Mouse (Mus musculus): ENCODE measurements around the gene Cttnbp2nl. TPM values are rescaled to one million over a fixed set of nuclear protein-coding genes. Genes with fewer than 3 reads are reported as not detected.

The Cttnbp2nl gene
- polyA plus RNA-seq, 1 experiment from 2014 or later, result 23.0 TPM

DNA sequence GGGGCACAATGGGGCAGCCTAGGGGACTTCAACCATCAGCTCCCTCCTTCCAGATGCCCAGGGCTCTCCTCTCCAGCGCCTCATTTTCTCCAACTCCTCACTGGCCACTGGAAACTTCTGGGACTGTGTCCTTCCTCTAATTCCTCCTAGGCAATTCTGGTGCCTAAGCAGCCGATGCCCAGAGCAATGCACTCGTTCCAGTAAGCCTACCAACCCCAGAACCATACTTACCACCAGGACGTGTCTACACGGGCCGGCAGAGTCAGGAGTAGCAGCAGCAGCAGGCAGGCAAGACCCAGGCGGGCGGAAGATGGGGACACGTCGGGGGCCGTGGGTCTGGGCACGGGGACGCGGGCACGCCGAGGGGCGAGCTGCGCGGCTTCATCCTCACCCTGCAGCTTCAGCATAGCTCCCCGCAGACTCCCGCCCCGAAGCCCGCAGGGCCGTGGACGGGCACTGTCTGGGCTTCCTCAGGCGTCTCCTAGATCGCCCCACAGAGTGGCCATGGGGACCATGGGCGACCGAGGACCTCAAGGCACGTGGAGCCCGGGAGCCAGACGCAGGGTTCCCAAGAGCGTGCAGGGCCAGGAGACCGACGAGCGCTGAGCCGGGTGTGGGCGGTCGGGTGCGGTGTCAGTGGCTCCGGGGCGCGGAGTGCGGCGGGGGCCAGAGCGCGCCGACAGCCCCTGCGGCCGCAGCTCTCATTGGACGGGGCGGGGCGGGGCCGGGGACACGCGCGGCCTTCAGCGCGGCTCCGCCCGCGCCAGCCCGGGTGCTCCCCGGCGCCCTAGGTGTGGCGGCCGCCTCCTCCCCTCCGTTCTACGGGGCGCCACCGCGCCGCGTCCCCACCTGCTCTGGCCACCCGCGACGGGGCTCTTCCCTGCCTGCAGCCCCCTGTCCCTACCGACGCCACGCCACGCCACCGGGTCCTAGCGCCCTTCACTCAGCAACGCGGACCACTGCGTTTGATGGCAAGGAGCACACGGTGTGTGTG lies 91.6 kb downstream of the Cttnbp2nl start, which contains the start of gene Wnt2b:
Gene Wnt2b, minus strand, starts transcription at position 856 of the 994 bp plus-strand sequence.
- Histone ChIP-seq H3K4me2 (peak within 1 kb of the TSS; percentile 90), H3K36me3 (no peaks in the 10 kb centered on the region), H3K27ac (peak within 1 kb of the TSS; percentile 21; the same call in 1 of the 2 replicates), H3K9me3 (no peaks in the 10 kb centered on the region), H3K4me3 (replicated peaks) (peak within 1 kb of the TSS; percentile 54), H3K4me1 (peaks cover 27% of the 10 kb centered on the region), H3K9ac (peak within 1 kb of the TSS; percentile 32), H3K27me3 (replicated peaks) (peaks cover 50% of the 10 kb centered on the region)
- 2% methylated on average over 55 of the region's 87 CpGs for WGBS
- ATAC-seq (ENCODE audit: insufficient read depth, low FRiP score, low read depth), result peak; percentile 68

DNA sequence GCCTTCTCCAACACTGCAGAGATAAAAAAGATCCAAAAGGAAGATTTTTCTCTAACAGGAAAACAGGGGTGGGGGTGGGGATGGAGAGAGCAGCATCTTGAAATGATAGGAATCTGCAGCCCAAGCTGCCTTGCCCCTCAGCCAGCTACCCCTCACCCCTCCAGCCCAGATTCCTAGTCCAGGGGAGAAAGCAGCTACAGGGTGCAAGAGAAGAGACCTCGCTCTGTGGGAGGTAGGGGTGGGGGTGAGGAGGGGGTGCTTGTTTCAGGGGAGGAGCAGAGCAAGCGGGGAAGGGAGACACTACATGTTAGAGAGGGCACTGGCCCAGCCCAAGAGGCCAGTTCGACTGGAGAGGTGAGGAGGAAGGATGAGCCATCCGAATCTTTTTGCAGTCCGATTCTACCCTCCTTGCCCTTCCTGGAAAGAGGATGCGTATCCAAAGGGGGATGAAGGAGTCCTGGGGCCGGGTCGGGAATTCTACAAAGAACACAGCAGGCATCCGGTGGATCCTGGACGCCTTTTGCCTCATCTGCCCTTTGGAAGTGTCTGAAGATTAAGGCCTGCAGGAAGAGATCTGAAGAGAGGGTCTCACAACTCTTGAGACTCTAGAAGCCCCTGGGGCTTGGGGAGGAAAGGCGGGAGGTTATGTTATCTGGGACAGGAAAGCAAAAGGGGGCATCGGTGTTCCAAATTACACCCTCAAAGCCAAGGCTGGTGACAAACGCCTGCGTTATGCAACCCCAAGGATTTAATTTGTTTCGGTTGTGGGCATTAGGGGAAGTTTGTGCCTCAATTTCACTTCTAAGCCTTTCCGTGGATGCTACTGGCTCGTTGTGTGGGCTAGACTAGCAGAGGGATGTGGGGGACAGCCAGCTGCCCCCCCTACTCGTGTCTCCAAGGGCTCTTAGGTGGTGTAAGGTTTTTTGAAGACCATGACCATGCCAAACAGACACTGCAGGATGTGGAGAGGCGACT lies 92.6 kb downstream of the Cttnbp2nl start:
- WGBS, result 21% methylated on average over 19 of the region's 19 CpGs
- ATAC-seq (ENCODE audit: insufficient read depth, low FRiP score, low read depth), result no peak
- Histone ChIP-seq H3K36me3 (no peaks in the 10 kb centered on the region), H3K4me3 (replicated peaks) (peak overlapping the region; percentile 54; the same call in 1 of the 2 replicates), H3K4me1 (peaks cover 27% of the 10 kb centered on the region), H3K9me3 (no peaks in the 10 kb centered on the region), H3K27me3 (replicated peaks) (peaks cover 45% of the 10 kb centered on the region), H3K4me2 (peak overlapping the region; percentile 90), H3K27ac (no peak overlapping the region), H3K9ac (no peak overlapping the region)

DNA sequence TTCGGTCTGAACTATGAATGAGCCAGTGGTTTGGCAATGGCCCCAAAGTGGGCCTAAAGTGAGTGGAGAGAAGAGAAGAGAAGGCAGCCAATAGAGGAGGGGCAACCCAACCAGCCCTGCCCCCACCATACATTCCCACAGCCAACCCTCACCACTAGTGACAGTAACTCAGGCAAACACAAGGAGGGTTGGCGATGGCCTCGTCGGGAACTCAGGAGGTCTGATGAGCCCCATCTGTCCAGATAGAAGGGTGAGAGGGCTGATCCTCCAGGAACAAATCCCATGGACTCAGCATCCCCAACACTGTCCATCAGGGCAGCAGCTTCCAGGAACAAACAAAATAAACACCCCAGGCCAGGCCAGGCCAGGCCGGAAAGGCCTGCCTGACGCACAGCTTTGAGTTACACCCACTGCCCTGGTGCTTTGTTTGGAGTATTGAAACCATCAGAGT lies 96.8 kb downstream of the Cttnbp2nl start:
- no peaks in the 10 kb centered on the region for H3K9me3 ChIP-seq
- peak; percentile 56; the same call in 1 of the 2 replicates for ATAC-seq (ENCODE audit: insufficient read depth, low FRiP score, low read depth)
- peaks cover 5% of the 10 kb centered on the region for H3K4me1 ChIP-seq
- 59% methylated on average over 6 of the region's 6 CpGs for WGBS
- H3K36me3 ChIP-seq, result peaks cover 2% of the 10 kb centered on the region; the same call in 1 of the 2 replicates
- peaks cover 23% of the 10 kb centered on the region for H3K27me3 ChIP-seq (replicated peaks)
- no peak overlapping the region for H3K4me3 ChIP-seq (replicated peaks)
- H3K27ac ChIP-seq, result 0 out of 2 replicates have a peak overlapping the region, but pooled peaks have one; percentile 21
- H3K4me2 ChIP-seq, result no peak overlapping the region
- no peak overlapping the region for H3K9ac ChIP-seq

DNA sequence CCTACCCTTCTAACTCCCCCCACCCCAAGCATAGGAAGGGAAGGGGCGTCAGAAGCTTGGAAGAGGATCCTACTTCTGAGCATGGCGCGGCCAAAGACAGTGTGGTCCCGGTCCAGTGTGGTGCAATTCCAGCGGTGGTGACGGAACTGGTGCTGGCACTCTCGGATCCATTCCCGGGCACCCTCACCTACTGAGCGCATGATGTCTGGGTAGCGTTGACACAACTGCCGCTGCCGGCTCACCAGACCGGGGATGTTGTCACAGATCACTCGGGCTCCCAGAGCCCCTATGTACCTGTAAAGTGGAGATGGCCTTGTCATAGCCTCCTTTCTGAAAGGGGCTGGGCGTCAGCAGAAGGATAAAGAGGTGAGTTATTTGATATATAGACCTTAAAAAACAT lies 98.4 kb downstream of the Cttnbp2nl start:
- Histone ChIP-seq H3K27me3 (replicated peaks) (peaks cover 7% of the 10 kb centered on the region; the same call in 1 of the 2 replicates), H3K4me1 (no peaks in the 10 kb centered on the region; the same call in 1 of the 2 replicates), H3K27ac (no peak overlapping the region), H3K4me3 (replicated peaks) (no peak overlapping the region), H3K9ac (no peak overlapping the region), H3K4me2 (no peak overlapping the region), H3K36me3 (peaks cover 2% of the 10 kb centered on the region; the same call in 1 of the 2 replicates), H3K9me3 (no peaks in the 10 kb centered on the region)
- ATAC-seq (ENCODE audit: insufficient read depth, low FRiP score, low read depth), result no peak
- WGBS, result 96% methylated on average over 15 of the region's 15 CpGs

DNA sequence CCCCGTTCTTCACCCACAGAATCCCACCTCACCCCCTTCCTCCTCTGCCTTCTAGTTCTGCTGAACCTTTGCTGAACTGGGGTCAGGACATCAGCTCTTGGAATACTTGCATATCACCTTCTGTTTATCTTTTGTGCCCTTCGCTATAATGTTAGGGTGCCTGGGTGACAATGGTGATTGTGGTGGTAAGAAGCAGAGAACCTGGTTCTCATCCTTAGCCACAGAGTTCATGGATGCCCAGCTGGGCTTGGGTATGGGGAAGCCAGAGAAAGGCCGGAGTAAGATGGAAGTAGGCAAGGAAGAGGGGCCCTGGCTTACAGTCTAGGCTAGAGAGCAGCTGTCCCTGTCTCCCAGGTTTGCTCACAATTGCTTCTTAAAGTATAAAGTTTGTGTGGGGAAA lies 98.8 kb downstream of the Cttnbp2nl start:
- Histone ChIP-seq H3K4me1 (no peaks in the 10 kb centered on the region; the same call in 1 of the 2 replicates), H3K36me3 (peaks cover 2% of the 10 kb centered on the region; the same call in 1 of the 2 replicates), H3K27ac (no peak overlapping the region), H3K9ac (no peak overlapping the region), H3K9me3 (no peaks in the 10 kb centered on the region), H3K4me2 (no peak overlapping the region), H3K27me3 (replicated peaks) (peaks cover 7% of the 10 kb centered on the region; the same call in 1 of the 2 replicates), H3K4me3 (replicated peaks) (no peak overlapping the region)
- no peak for ATAC-seq (ENCODE audit: insufficient read depth, low FRiP score, low read depth)
- WGBS, result 85% methylated on average over 3 of the region's 3 CpGs

DNA sequence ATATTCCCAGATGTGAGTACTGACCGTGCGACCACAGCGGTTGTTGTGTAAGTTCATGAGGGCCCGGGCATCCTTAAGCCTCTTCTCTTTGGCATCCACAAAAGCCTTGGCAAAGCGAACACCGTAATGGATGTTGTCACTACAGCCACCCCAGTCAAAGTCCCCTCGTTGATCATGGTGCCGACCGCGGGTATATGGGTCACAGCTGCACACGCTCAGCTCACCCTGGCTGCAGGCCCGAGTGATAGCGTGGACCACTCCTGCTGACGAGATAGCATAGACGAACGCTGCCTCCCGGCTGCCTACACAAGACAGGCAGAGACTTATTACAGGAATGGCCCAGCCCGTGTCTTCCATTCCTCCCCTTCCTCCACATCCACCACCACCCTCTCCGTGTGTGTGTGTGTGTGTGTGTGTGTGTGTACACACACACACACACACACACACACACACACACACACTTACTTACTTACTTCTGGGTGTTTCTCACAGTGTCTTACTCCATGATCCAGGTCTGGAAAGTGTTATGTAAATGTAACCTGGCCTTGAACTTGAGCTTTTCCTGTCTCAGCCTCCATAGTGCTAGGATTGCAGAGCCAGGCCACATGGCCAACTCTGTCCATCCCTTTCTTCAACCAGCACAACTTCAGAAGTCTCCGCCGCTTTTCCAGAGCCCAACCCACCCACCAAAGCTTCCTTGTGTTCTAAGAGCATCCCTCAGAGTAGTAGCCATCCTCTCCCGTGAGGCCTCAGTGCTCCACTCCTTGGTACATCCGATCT lies 99.9 kb downstream of the Cttnbp2nl start:
- H3K36me3 ChIP-seq, result peaks cover 2% of the 10 kb centered on the region; the same call in 1 of the 2 replicates
- no peak overlapping the region for H3K9ac ChIP-seq
- no peak overlapping the region for H3K27ac ChIP-seq
- H3K27me3 ChIP-seq (replicated peaks), result no peaks in the 10 kb centered on the region
- no peak overlapping the region for H3K4me2 ChIP-seq
- H3K4me3 ChIP-seq (replicated peaks), result no peak overlapping the region
- H3K4me1 ChIP-seq, result no peaks in the 10 kb centered on the region; the same call in 1 of the 2 replicates
- 84% methylated on average over 23 of the region's 23 CpGs for WGBS
- ATAC-seq (ENCODE audit: insufficient read depth, low FRiP score, low read depth), result no peak
- H3K9me3 ChIP-seq, result no peaks in the 10 kb centered on the region

Other genes starting within 250 kb of the Cttnbp2nl start
- gene Mov10, start 234.6 kb downstream of the Cttnbp2nl start, polyA plus RNA-seq (2015; fragmentation: Nextera tagmentation; extraction: Ambion mirVana), result 86.1 and 95.2 TPM in 2 replicates
- gene St7l, start 189.1 kb downstream of the Cttnbp2nl start, polyA plus RNA-seq (2015; fragmentation: Nextera tagmentation; extraction: Ambion mirVana), result 34.4 and 37.5 TPM in 2 replicates
- gene Capza1, start 188.6 kb downstream of the Cttnbp2nl start, polyA plus RNA-seq (2015; fragmentation: Nextera tagmentation; extraction: Ambion mirVana), result 178 and 186 TPM in 2 replicates
- 2.8 and 3.6 TPM in 2 replicates for gene Wnt2b, start 91.2 kb downstream of the Cttnbp2nl start, polyA plus RNA-seq (2015; fragmentation: Nextera tagmentation; extraction: Ambion mirVana)
- gene 4930564D02Rik, start 13.7 kb upstream of the Cttnbp2nl start, polyA plus RNA-seq (2015; fragmentation: Nextera tagmentation; extraction: Ambion mirVana), result not detected in 2 replicates

Data from stomach, embryonic 15.5 days (tissue).